Mouse (Mus musculus) neural tube, embryonic 12.5 days (tissue): ENCODE measurements around the gene Trdmt1. TPM values are rescaled to one million over a fixed set of nuclear protein-coding genes. Genes with fewer than 3 reads are reported as not detected.

Experiments used
- ATAC-seq: fragments of 200-750 bp; cut with Nextera tagmentation; 2 replicates; pipeline ENCODE4 v1.8.0; 2017; ENCODE audit warnings: low read depth, mild to moderate bottlenecking, moderate TSS enrichment, moderate library complexity; ENCODE audit not compliant: low FRiP score
- H3K27ac ChIP-seq: fragments of 300-500 bp; sonication (generic); 2 replicates; pipeline ENCODE4 v1.5.1; 2016
- H3K27me3 ChIP-seq: fragments of 300-500 bp; sonication (generic); replicated peaks from 2 replicates; pipeline ENCODE4 v1.6.1; 2016; ENCODE audit warnings: mild to moderate bottlenecking
- H3K36me3 ChIP-seq: fragments of 300-500 bp; sonication (generic); 2 replicates; pipeline ENCODE4 v1.6.1; 2016; ENCODE audit warnings: mild to moderate bottlenecking
- H3K4me1 ChIP-seq: fragments of 300-500 bp; sonication (generic); 2 replicates; pipeline ENCODE4 v1.6.1; 2016
- H3K4me2 ChIP-seq: fragments of 300-500 bp; sonication (generic); replicated peaks from 2 replicates; pipeline ENCODE4 v1.6.1; 2016; ENCODE audit warnings: mild to moderate bottlenecking
- H3K4me3 ChIP-seq: fragments of 300-500 bp; sonication (generic); 2 replicates; pipeline ENCODE4 v1.5.1; 2016
- H3K9ac ChIP-seq: fragments of 300-500 bp; sonication (generic); 2 replicates; pipeline ENCODE4 v1.6.1; 2016; ENCODE audit warnings: mild to moderate bottlenecking
- H3K9me3 ChIP-seq: fragments of 300-500 bp; sonication (generic); 2 replicates; pipeline ENCODE4 v1.6.1; 2016; ENCODE audit warnings: mild to moderate bottlenecking
- WGBS: fragments of 180-500 bp; shearing (Covaris S2); methylation state at CpG from one replicate; pipeline ENCODE4 v1.1.7; 2016; 5-methylcytosine and 5-hydroxymethylcytosine counted together
- polyA plus RNA-seq: library from polyadenylated mRNA; unstranded; fragments of >200 nt; fragmentation: Nextera tagmentation; extraction: Ambion mirVana; gene quantifications from 2 replicates; pipeline ENCODE4 v1.2.1, GENCODE M21; 2016

Trdmt1 gene
- polyA plus RNA-seq, 1 experiment from 2014 or later = 8.9 TPM

DNA sequence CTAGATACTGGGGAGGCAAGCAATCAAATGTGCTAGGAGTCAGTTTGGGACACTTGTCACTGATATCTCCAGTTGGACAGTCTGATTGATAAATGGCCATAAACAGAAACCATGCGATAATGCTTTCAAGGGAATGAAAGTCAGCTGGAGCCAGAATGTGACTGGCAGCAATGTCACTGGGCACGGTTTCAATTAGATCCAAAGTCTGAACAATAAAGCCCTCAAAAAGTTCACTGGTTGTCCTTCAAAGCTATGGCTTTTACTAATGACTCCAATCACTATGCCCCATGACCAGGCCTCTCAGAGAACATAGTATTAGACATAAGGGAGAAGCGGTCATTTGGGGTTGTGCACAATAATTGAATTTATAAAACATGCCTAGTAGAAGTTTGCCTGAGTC, 59.9 kb downstream of the Trdmt1 start:
- Histone ChIP-seq H3K27ac (no peak overlapping the region), H3K9ac (no peak overlapping the region), H3K27me3 (no peaks in the 10 kb centered on the region), H3K36me3 (no peaks in the 10 kb centered on the region), H3K4me2 (no peak overlapping the region), H3K4me1 (no peaks in the 10 kb centered on the region), H3K9me3 (no peaks in the 10 kb centered on the region), H3K4me3 (no peak overlapping the region)
- no peak for ATAC-seq
- WGBS = 86% methylated on average over 3 of the region's 3 CpGs

DNA sequence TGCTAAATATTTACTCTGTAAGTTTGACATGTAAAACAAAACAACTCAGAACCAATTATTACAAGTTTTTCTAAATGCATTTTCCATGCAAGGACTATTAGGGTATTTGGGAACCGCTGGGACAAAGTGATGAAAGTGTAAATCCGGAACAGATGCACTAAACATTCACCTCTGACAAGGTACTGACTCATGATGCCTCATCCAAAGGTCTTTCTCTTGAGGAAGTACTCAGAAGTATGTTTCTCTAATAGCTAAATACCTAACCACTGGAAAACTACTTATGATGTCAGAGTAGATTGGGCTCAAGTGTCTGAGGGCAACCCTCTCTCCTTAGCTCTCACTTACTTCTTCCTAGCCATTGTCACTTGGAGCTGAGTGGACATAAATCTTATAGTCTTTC, 63.7 kb downstream of the Trdmt1 start:
- Histone ChIP-seq H3K9ac (no peak overlapping the region), H3K9me3 (no peaks in the 10 kb centered on the region), H3K4me3 (no peak overlapping the region), H3K27ac (no peak overlapping the region), H3K4me1 (no peaks in the 10 kb centered on the region), H3K27me3 (no peaks in the 10 kb centered on the region), H3K4me2 (no peak overlapping the region), H3K36me3 (no peaks in the 10 kb centered on the region)
- WGBS = 92% methylated on average over 2 of the region's 2 CpGs
- no peak for ATAC-seq

DNA sequence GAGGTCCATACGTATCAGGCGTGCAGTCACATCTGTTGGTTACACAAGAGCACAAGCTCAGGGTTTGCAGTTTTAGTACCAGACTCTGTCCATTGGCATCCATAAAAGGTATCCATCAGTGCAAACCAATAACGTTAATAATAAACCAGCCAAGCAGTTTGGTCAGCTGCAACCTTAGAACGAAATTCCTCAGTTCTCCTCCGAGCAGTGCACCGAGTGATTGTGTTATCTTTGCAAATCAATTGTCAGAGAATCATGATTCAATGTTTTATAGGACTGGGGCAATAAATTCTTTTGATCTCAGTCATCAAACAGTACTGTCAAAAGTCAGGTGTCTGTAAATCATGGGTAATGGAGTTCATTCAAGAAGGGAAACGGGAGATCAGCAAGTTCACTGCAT, 65.3 kb downstream of the Trdmt1 start:
- ATAC-seq = no peak
- Histone ChIP-seq H3K27me3 (no peaks in the 10 kb centered on the region), H3K9ac (no peak overlapping the region), H3K27ac (no peak overlapping the region), H3K4me3 (no peak overlapping the region), H3K4me2 (no peak overlapping the region), H3K9me3 (no peaks in the 10 kb centered on the region), H3K36me3 (no peaks in the 10 kb centered on the region), H3K4me1 (no peaks in the 10 kb centered on the region)
- WGBS = 71% methylated on average over 7 of the region's 7 CpGs

DNA sequence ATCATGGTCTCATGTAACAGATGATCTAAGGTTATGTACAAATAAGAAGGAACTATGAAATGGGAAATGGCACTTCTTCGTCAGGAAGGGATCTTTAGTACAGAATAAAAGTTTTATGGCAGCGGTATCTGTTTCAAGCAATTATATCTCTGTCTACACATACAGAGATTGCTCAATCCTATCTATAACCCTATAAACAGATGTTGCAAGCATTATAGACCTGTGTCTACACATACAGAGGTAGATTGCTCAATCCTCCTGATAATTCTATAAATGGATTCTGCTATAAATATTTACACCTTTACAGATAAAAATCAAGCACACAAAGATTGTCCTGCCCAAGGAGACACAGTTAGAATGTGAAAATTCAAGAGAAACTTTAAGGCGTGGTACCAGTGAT, 74.4 kb downstream of the Trdmt1 start:
- no peaks in the 10 kb centered on the region for H3K4me1 ChIP-seq
- no peak for ATAC-seq
- WGBS = 92% methylated on average over 3 of the region's 3 CpGs

DNA sequence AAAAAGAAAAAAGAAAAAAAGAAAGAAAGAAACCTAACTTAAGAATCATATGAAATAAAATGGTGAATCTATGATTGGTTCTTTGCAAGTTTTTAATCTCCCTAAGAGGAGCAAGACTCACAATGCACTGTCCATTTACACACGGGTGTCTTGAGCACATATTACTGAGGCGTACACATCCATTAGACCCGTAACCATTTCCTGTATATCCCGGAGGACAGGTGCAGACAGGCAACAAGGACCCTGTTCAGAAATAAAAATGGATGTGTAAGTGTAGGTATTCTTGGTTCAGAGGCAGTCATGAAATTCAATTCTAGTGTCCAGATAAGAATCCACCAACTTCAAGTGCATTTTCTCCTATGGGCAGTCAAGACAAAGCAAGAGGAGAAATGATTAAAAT, 74.8 kb downstream of the Trdmt1 start:
- no peaks in the 10 kb centered on the region for H3K4me1 ChIP-seq
- no peak overlapping the region for H3K4me3 ChIP-seq
- no peak for ATAC-seq
- no peak overlapping the region for H3K9ac ChIP-seq
- no peaks in the 10 kb centered on the region for H3K9me3 ChIP-seq
- no peak overlapping the region for H3K4me2 ChIP-seq
- 91% methylated on average over 4 of the region's 4 CpGs for WGBS
- H3K27me3 ChIP-seq = no peaks in the 10 kb centered on the region
- no peaks in the 10 kb centered on the region for H3K36me3 ChIP-seq
- no peak overlapping the region for H3K27ac ChIP-seq

More for the DNA sequence above, 74.4 kb downstream of the Trdmt1 start:
- no peaks in the 10 kb centered on the region for H3K9me3 ChIP-seq
- H3K4me3 ChIP-seq = no peak overlapping the region
- no peak overlapping the region for H3K27ac ChIP-seq
- H3K27me3 ChIP-seq = no peaks in the 10 kb centered on the region
- H3K4me2 ChIP-seq = no peak overlapping the region
- no peaks in the 10 kb centered on the region for H3K36me3 ChIP-seq
- no peak overlapping the region for H3K9ac ChIP-seq

DNA sequence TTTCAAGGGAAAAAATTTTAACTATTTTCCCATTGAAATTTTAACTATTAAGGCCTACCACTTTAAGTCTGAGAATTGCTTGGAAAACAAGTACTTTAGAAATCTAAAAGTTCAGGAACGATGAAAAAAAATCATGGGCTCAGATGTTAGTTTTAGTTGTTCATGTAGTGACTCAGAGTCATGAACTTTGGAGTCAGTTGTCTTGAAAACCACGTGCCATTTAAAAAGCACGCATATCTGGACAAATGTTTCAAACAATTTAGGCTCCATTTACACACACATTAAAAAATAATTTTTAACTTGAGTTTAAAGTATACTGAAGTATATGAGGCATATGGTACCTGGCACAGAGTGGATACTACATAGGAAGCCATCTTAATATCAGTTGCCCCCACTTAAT, 77.8 kb downstream of the Trdmt1 start:
- no peaks in the 10 kb centered on the region for H3K4me1 ChIP-seq
- H3K27ac ChIP-seq = no peak overlapping the region
- H3K4me2 ChIP-seq = no peak overlapping the region
- H3K9me3 ChIP-seq = no peaks in the 10 kb centered on the region
- no peak overlapping the region for H3K4me3 ChIP-seq
- H3K9ac ChIP-seq = no peak overlapping the region
- no peak for ATAC-seq
- no peaks in the 10 kb centered on the region for H3K27me3 ChIP-seq
- 94% methylated on average over 3 of the region's 3 CpGs for WGBS
- no peaks in the 10 kb centered on the region for H3K36me3 ChIP-seq

Other genes starting within 250 kb of the Trdmt1 start
- 0.18 and 0.22 TPM in 2 replicates for gene Cubn, start 52.9 kb downstream of the Trdmt1 start, polyA plus RNA-seq
- 1,122 and 1,179 TPM in 2 replicates for gene Vim, start 29.3 kb upstream of the Trdmt1 start, polyA plus RNA-seq
- 0.77 TPM in 2 replicates for gene St8sia6, start 249.4 kb upstream of the Trdmt1 start, polyA plus RNA-seq